Mouse (Mus musculus): ENCODE data around the gene Olfr701.

DNA sequence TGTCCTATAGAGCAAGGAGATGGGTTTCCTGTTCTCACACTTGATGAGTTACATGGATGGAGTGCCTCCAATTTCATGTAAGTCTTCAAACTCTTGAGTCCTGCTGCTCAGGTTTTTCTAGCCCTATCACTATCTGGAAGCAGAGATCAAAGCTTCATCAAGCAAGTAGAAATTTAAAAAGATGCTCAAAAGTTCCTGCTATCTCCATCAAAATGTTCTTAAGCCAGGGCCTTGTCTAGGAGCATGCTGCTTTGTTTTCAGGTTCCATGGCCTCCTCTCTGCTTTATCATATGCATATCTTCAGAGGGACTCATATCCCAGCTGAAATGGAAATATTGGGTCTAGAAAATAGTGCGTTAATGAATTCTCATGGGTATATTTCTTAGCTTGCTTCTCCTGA is 5.2 kb upstream of the Olfr701 start, which contains the start of gene Olfr700:
- TF ChIP-seq ZC3H11A (IDR thresholded peaks at IDR 0.05; ENCODE audit: borderline replicate concordance, low read depth, low read length) (no peak), CHD2 (IDR thresholded peaks at IDR 0.05; ENCODE audit: low read depth, low read length) (no peak), MAFK (IDR thresholded peaks at IDR 0.05; ENCODE audit: insufficient read depth, low read depth, low read length) (no peak)

Measured in ES-E14 (cell line).